Mouse (Mus musculus) midbrain, embryonic 14.5 days (tissue): ENCODE data around the gene Creg1. TPM values are rescaled to one million over a fixed set of nuclear protein-coding genes. Genes with fewer than 3 reads are reported as not detected.

Experiments used
- ATAC-seq: fragments of 200-750 bp; cut with Nextera tagmentation; 2 replicates; pipeline ENCODE4 v1.8.0; 2017; ENCODE audit warnings: moderate number of reproducible peaks, moderate library complexity; ENCODE audit not compliant: low FRiP score, low TSS enrichment
- DNase-seq: peaks from one replicate; pipeline ENCODE4 v3.0.0-alpha.2; 2015
- H3K27ac ChIP-seq: fragments of 300-500 bp; sonication (generic); replicated peaks from 2 replicates; pipeline ENCODE4 v1.5.1; 2014; ENCODE audit warnings: mild to moderate bottlenecking, low read depth, low read length, moderate library complexity
- H3K27me3 ChIP-seq: fragments of 300-500 bp; sonication (generic); 2 replicates; pipeline ENCODE4 v1.6.1; 2014; ENCODE audit warnings: low read length, control low read depth, mixed read lengths; ENCODE audit not compliant: control insufficient read depth, insufficient read depth
- H3K36me3 ChIP-seq: fragments of 300-500 bp; sonication (generic); 2 replicates; pipeline ENCODE4 v1.6.1; 2014; ENCODE audit warnings: low read length, control low read depth; ENCODE audit not compliant: control insufficient read depth, insufficient read depth
- H3K4me1 ChIP-seq: fragments of 300-500 bp; sonication (generic); 2 replicates; pipeline ENCODE4 v1.6.1; 2014; ENCODE audit warnings: mild to moderate bottlenecking, antibody characterized with exemption, low read length, control low read depth; ENCODE audit not compliant: control insufficient read depth, insufficient read depth
- H3K4me2 ChIP-seq: fragments of 300-500 bp; sonication (generic); 2 replicates; pipeline ENCODE4 v1.6.1; 2014; ENCODE audit warnings: mild to moderate bottlenecking, low read length, moderate library complexity
- H3K4me3 ChIP-seq: fragments of 300-500 bp; sonication (generic); replicated peaks from 2 replicates; pipeline ENCODE4 v1.5.1; 2014; ENCODE audit warnings: low read depth, low read length
- H3K9ac ChIP-seq: fragments of 300-500 bp; sonication (generic); replicated peaks from 2 replicates; pipeline ENCODE4 v1.6.1; 2014; ENCODE audit warnings: mild to moderate bottlenecking, low read length, moderate library complexity
- H3K9me3 ChIP-seq: fragments of 300-500 bp; sonication (generic); 2 replicates; pipeline ENCODE4 v1.6.1; 2016; ENCODE audit warnings: low read length, control low read depth, mixed read lengths; ENCODE audit not compliant: control insufficient read depth
- WGBS: fragments of 180-500 bp; shearing (Covaris S2); extraction: QIAGEN DNeasy Blood & Tissue Kit; methylation state at CpG from one replicate; pipeline ENCODE4 v1.1.7; 2014; 5-methylcytosine and 5-hydroxymethylcytosine counted together
- polyA plus RNA-seq: library from polyadenylated mRNA; unstranded; fragments of >200 nt; fragmentation: Nextera tagmentation; extraction: Ambion mirVana; gene quantifications from 2 replicates; pipeline ENCODE4 v1.2.1, GENCODE M21; 2014

The Creg1 gene
- polyA plus RNA-seq, 1 experiment from 2014 or later = 31.8 TPM

GRCm38 (mm10) chr1:165737867-165738266 lies 25.7 kb upstream of the Creg1 start:
- no peak overlapping the region; the same call in 1 of the 2 replicates for H3K9ac ChIP-seq
- no peaks in the 10 kb centered on the region for H3K27me3 ChIP-seq
- no peaks in the 10 kb centered on the region for H3K9me3 ChIP-seq
- no peak overlapping the region for H3K4me3 ChIP-seq
- ATAC-seq (no peak), DNase-seq (no peak)
- no peaks in the 10 kb centered on the region for H3K36me3 ChIP-seq
- no peaks in the 10 kb centered on the region for H3K4me1 ChIP-seq
- 64% methylated on average over 3 of the region's 3 CpGs for WGBS
- no peak overlapping the region; the same call in 1 of the 2 replicates for H3K27ac ChIP-seq
- no peak overlapping the region for H3K4me2 ChIP-seq

- Histone ChIP-seq H3K36me3 (no peaks in the 10 kb centered on the region), H3K9me3 (no peaks in the 10 kb centered on the region), H3K27me3 (no peaks in the 10 kb centered on the region), H3K4me3 (no peak overlapping the region), H3K4me1 (no peaks in the 10 kb centered on the region), H3K9ac (no peak overlapping the region), H3K27ac (no peak overlapping the region), H3K4me2 (no peak overlapping the region)
- WGBS = 74% methylated on average over 1 of the region's 1 CpGs
- DNase-seq (no peak), ATAC-seq (no peak)
Observed at GRCm38 (mm10) chr1:165738985-165739384, 24.6 kb upstream of the Creg1 start.

GRCm38 (mm10) chr1:165741989-165742388 lies 21.6 kb upstream of the Creg1 start:
- Histone ChIP-seq H3K27me3 (no peaks in the 10 kb centered on the region), H3K4me3 (no peak overlapping the region), H3K4me1 (no peaks in the 10 kb centered on the region), H3K27ac (no peak overlapping the region), H3K9me3 (no peaks in the 10 kb centered on the region), H3K4me2 (no peak overlapping the region), H3K9ac (no peak overlapping the region), H3K36me3 (no peaks in the 10 kb centered on the region)
- whole genome bisulfite sequencing = 90% methylated on average over 8 of the region's 8 CpGs
- ATAC-seq (no peak), DNase-seq (no peak)

- no peaks in the 10 kb centered on the region for H3K36me3 ChIP-seq
- no peaks in the 10 kb centered on the region for H3K27me3 ChIP-seq
- 56% methylated on average over 11 of the region's 11 CpGs for WGBS
- no peak overlapping the region for H3K4me3 ChIP-seq
- H3K9me3 ChIP-seq = no peaks in the 10 kb centered on the region
- H3K9ac ChIP-seq = no peak overlapping the region
- no peak overlapping the region for H3K4me2 ChIP-seq
- H3K27ac ChIP-seq = no peak overlapping the region
- ATAC-seq = no peak
- DNase-seq = no peak
- H3K4me1 ChIP-seq = no peaks in the 10 kb centered on the region
Observed at GRCm38 (mm10) chr1:165748053-165748452, 15.5 kb upstream of the Creg1 start.

GRCm38 (mm10) chr1:165751142-165751541 lies 12.4 kb upstream of the Creg1 start:
- Histone ChIP-seq H3K4me1 (no peaks in the 10 kb centered on the region), H3K4me2 (no peak overlapping the region), H3K36me3 (no peaks in the 10 kb centered on the region), H3K9me3 (no peaks in the 10 kb centered on the region), H3K9ac (no peak overlapping the region), H3K27ac (no peak overlapping the region), H3K27me3 (no peaks in the 10 kb centered on the region), H3K4me3 (no peak overlapping the region)
- DNase-seq = no peak
- ATAC-seq = no peak

GRCm38 (mm10) chr1:165751838-165752237 lies 11.7 kb upstream of the Creg1 start:
- no peak overlapping the region for H3K27ac ChIP-seq

GRCm38 (mm10) chr1:165754205-165754604 lies 9.3 kb upstream of the Creg1 start:
- ATAC-seq = no peak
- WGBS = 92% methylated on average over 6 of the region's 6 CpGs
- Histone ChIP-seq H3K4me3 (no peak overlapping the region), H3K27ac (no peak overlapping the region), H3K9me3 (no peaks in the 10 kb centered on the region), H3K9ac (no peak overlapping the region), H3K36me3 (no peaks in the 10 kb centered on the region), H3K4me2 (no peak overlapping the region), H3K4me1 (no peaks in the 10 kb centered on the region), H3K27me3 (no peaks in the 10 kb centered on the region)
- DNase-seq = no peak

More at GRCm38 (mm10) chr1:165751838-165752237, 11.7 kb upstream of the Creg1 start:
- no peaks in the 10 kb centered on the region for H3K27me3 ChIP-seq
- no peak for DNase-seq
- H3K4me1 ChIP-seq = no peaks in the 10 kb centered on the region
- no peak overlapping the region for H3K9ac ChIP-seq
- no peaks in the 10 kb centered on the region for H3K36me3 ChIP-seq
- no peak overlapping the region for H3K4me3 ChIP-seq
- WGBS = 88% methylated on average over 5 of the region's 5 CpGs
- no peak overlapping the region for H3K4me2 ChIP-seq
- ATAC-seq = no peak
- no peaks in the 10 kb centered on the region for H3K9me3 ChIP-seq

- no peak for DNase-seq
- 81% methylated on average over 4 of the region's 4 CpGs for WGBS
- H3K27ac ChIP-seq = no peak overlapping the region
- H3K9ac ChIP-seq = no peak overlapping the region
- H3K36me3 ChIP-seq = no peaks in the 10 kb centered on the region
- no peaks in the 10 kb centered on the region for H3K9me3 ChIP-seq
- no peak overlapping the region for H3K4me2 ChIP-seq
- H3K27me3 ChIP-seq = no peaks in the 10 kb centered on the region
- no peak overlapping the region for H3K4me3 ChIP-seq
- no peak for ATAC-seq
- H3K4me1 ChIP-seq = no peaks in the 10 kb centered on the region
Observed at GRCm38 (mm10) chr1:165755194-165755593, 8.4 kb upstream of the Creg1 start.

GRCm38 (mm10) chr1:165761522-165762305 lies 1.8 kb upstream of the Creg1 start:
- Histone ChIP-seq H3K4me1 (peaks cover 14% of the 10 kb centered on the region), H3K36me3 (no peaks in the 10 kb centered on the region), H3K9ac (no peak overlapping the region), H3K27ac (no peak overlapping the region), H3K4me2 (no peak overlapping the region), H3K4me3 (no peak overlapping the region), H3K9me3 (no peaks in the 10 kb centered on the region), H3K27me3 (peaks cover 17% of the 10 kb centered on the region)
- ATAC-seq (no peak), DNase-seq (no peak)
- 84% methylated on average over 3 of the region's 3 CpGs for WGBS
